Mouse (Mus musculus) cerebellum, adult (tissue): ENCODE data around the gene Rab36.

Experiments
- ATAC-seq: cut with Nextera tagmentation; 2 replicates; pipeline ENCODE4 v1.9.2; 2017; ENCODE audit warnings: mild to moderate bottlenecking, moderate library complexity, mixed read lengths; ENCODE audit not compliant: insufficient number of reproducible peaks, low FRiP score, low TSS enrichment

Gene Rab36

DNA sequence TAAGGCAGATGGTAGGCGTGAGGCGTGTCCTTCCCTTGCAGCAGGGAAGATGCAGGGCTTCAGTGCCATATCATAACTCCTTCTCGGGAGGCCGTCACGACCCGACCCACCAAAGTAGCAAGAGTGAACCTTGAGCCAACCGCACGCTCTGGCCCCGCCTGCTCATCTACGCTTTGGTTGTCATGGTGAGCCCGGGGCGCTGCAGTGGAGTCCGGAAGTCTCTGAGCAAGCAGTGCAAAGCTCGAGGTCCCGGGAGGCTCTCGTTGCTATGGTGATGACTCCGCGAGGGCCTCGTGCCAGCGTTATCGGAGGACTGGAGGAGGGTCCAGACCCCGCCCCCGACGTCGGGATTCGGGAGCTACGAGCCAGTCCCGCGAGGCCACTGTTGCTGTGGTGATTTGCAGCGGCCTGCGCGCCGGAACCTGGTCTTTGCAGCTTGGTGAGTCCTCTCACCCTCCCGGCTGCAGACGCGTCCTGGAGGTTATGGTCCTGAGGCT is at the start of gene Rab36:
Gene Rab36 (plus strand): TSS at position 176 of the 497 bp plus-strand sequence.
- ATAC-seq = peak; percentile 83

DNA sequence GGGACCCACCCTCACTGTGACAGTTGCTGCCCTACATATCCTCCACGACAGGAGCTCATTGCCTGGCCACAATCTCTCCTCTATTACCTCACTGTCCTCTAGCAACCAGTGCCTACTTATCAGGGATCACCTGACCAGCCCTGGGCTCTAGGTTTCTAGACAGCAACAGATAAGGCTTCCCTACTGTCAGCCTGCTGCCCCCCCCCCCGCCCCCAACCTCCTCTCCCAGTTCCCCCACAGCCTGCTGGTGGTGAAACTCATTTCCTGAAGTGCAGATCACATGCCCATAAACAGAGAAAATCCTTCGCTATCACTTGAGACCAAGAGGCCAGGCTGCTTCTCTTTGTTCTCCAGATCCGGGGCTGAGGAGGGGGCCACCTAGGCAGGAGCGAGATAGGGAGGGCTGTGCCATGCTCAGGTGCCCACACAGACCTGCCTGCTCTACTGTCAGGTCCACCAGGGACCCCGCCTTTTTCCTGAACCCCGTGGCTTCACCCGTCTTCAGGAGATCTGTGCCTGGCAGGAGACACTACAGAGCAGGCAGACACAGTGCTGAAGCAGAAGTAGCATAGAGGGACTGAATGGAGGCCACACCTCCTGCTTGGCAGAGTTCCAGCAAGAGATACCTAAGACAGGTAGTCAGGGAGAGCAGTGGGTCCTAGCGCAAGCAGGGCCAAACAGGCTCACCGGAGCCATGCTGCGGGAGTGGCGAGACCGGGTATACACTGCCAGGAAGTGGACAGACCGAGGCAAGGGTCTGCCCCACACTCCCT is 49.0 kb upstream of the Rab36 start:
- no peak for ATAC-seq

DNA sequence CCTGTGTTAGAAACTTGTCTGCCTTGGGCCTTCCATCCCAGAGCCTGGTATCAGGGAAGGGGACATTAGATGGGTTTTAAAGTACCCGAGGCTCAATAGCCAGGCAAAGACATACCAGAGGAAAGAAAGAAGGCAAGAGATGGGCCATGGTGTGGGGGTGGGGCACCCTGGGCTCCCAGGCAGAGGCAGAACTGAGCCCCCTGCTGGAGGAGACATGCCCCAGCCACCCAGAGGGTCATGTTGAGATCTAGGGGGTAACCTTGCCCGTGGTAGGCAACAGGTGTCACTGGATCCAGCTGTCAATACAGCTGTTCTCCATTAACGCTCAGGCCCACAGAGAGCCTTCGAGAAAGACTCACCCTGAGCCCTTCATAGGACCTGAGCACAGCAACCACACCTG is 47.0 kb upstream of the Rab36 start:
- ATAC-seq = no peak

DNA sequence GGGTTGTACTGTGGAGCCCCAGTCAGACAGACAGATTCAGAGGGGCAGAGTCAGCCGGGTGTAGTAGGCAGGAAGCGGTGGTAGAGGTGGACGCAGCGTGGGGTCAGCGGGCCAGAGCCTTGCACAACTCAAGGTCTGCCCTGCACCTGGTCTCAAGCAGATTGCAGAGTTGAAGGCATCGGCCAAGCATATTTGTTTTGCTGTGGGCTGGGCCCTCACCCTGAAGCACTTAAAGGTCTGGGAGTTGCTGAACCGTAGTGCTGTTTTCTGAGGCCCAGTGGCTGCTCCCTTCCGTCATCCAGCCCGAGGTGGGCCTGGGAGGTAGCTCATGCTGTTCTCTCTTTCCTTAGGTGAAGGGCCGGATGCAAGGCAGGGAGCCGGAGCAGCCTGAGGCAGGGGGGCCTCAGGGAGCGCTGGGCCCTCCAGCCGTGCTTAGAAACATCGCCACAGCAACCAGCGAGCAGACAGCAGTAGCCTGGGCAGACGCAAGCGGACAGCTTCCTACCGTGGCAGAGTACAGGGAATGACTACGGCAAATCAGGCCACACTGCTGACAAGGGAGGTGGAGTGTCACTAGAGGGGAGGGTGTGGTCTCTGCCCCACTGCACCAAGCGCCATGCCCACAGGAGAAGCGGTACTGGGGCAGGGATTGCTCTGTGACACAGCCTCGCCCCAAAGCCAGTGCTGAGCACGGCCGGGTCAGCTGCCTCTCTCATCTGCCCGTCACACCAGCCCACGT is 46.1 kb upstream of the Rab36 start:
- no peak for ATAC-seq

DNA sequence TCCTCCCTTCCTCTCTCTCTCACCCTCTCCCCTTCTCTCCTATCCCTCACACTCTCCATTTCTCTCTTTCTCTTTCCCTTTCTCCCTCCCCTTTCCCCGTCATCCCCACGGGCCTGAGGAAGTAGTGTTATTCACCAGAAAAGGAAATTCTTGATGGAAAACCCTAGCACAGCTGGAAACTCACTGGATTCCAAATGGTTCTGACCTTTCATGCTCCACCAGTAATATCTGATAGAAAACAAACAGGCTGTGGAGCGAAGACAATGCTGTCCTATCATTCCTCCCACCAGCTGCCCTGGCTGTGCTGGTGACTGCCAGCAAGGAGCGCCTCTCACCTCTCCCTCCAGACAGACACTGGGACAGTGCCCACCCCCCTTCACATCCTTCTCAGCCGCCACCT is 42.0 kb upstream of the Rab36 start:
- no peak for ATAC-seq

DNA sequence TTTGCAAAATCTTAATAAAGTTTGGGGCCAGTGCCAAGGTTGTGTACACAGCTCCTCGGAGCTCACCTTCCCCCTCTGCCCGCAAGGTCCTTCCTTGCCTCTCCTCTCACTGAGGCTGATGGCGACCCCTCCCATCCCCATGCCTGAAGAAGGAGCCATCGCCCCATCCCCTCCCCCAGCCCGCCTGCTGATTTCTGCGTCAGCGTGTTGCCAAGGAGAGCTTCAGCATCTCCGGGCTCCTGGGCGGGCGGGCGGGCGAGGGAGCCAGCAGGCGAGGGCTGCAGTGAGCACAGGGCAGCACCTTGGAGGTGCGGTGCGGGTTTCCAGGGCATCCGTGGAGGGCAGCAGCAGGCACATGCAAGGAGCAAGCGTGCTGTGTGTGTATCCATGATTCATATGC is 41.5 kb upstream of the Rab36 start:
- ATAC-seq = no peak

DNA sequence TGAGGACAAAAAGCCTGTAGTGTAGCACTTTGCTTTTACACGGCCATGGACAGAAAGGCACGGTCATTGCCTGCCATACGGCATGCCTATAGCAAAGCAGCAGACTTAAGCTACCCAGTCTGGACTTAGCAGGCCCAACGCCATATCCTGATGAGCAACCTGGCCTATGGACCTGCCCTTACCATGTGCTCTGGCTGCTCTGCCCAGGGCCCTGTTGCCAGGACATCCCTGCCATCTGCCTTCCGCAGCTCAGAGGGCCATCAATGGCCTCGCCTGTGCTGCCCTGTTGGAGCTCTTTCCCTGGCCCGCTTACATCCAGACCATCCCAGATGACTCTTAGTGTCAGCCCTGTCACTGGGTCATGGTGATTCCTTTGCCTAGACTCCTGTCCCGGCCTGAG is 35.5 kb upstream of the Rab36 start:
- ATAC-seq = peak; percentile 93

DNA sequence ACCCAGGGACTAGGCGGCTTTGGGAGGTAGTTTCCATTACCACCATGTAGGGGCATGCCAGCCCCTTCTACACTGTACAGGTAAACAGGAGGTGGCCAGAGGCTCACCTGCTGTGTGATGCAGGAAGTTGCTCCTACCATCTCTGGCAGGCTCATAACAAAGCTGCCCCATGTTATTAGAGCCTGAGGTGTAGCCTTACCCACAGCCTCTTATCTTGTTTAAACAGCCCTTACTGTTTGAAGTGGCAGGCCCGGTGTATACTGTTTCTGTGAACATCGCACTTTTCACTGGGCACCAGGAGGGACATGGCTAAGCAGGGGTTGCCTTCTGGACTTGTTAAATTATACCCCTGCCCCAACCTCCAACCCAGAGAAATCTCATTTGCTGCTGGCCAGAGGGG is 32.8 kb upstream of the Rab36 start:
- ATAC-seq = no peak

DNA sequence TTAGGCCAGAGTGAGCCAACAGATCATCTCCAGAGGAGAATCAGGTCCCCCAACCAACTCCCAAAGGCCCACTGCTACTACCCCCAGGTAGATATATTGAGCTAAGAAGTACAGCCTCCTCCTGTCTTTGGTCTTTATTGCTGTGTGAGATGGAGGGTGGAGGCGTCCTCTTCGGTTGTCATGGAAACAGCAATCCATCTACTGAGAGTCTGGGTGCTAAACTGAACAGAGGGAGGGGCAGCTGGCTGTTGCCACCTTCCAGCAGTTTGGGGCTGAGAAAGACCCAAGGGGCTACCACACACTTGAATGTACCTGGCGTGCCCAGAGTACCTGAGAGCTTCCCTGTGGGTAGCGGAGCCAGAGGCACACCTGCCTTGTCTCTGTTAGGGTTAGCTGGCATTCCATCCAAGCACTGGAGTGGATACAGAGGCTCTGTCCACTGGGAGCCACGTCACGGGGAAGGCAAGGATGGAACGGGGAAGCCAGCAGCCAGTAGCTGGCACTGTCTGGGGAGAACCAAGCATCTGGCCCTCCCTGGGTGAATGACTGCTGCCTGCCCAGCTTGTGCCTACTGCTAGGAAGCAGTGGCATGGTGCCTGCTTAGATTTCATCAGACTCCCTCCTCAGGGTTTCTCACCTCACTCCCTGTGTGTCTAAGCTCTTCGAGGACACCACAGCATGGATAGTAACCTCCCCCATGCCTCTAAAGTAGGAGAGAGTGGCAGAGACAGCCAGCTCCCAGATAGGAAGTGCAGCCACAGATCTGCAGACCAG is 29.8 kb upstream of the Rab36 start:
- no peak for ATAC-seq

DNA sequence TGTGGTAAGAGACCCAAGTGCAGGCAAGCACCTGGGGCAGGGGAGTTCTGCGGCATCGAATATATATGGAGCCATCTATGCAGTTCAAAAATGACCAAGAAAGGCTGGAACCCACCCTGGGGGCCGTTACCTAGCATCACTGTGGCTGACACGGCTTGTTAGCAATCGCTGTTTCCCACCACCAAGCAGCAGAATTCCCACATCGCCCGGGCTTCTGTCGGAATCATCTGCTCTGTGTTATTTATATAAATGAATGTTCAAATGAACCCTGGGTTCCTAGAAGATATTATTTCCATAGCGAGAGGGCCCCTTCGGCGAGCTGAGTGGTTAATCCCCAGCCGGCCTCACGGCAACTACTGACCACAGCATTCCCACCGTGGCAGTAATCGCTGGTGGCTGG is 26.2 kb upstream of the Rab36 start:
- no peak for ATAC-seq

DNA sequence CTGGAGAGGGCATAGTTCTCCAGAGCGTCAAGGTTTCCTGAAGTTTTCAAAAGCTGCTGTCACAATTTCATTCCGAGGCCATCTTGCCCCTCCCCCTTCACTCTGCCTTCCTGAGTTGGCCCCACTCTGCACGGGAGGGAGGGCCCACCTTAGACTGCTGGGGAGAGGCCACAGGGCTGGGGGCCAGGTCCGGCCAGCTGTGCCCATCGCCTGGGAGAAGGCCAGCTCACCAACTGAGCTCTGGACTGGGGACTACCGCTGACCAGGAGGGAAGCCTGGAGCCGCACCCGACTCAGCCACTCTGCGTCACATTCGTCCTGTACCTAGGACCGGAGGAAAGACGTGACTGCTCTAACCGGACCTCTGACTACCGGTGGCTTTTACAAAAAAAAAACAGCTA is 21.4 kb upstream of the Rab36 start:
- ATAC-seq = no peak

DNA sequence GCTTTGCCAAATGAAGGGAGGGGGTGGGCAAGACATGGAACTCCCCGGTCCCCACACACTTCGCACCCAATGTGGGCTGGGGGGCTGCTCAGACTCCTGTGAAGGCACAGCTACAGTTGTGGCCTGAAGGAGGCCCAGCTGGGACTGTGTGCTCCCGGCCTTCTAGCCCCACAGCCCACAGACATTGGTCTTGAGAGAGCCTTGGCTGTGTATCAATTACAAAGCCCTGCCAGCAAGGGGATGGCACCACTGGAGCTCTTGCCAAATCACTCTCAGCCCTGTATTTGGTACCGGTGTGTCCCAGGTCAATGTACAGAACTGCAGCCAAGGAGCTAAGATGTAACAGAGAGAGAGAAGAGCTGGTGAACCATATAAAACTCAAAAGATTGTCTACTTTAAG is 20.4 kb upstream of the Rab36 start:
- no peak for ATAC-seq

DNA sequence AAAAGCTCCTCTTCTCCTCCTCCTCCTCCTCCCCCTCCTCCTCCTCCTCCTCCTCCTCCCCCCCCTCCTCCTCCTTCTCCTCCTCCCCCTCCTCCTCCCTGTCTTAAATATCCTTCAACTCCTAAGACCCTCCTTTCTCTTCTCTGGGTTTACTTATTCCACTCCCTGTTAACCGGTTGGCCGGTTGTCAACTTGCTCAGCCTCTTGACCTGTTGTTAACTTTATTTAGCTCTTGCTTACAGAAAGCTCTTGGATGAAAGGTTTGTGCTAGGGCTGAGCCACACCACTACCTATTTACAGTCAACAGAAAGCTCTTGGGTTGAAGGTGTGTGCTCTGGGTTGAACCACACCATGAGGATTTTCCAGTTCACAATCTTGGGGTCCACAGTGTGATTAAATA is 16.6 kb upstream of the Rab36 start:
- ATAC-seq = no peak

DNA sequence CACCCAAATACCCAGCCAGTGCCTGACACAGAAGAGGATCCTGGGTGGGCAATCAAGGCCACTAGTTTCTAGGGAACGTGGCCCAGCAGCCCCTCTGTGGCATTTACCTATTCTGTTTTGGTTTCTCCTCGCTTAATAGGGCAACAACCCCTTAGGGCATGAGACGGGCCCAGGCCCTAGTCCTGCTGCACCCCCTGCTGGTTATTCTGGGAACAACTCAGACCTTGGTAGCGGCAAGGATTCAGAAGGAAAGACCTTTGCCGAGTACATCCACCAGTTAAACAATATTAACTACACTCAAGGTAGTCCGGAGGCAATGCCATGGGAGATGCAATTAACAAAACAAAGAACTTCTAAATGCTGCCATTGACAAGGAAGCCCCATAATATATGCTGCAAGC is 15.7 kb upstream of the Rab36 start:
- peak; percentile 59; the same call in 1 of the 2 replicates for ATAC-seq

DNA sequence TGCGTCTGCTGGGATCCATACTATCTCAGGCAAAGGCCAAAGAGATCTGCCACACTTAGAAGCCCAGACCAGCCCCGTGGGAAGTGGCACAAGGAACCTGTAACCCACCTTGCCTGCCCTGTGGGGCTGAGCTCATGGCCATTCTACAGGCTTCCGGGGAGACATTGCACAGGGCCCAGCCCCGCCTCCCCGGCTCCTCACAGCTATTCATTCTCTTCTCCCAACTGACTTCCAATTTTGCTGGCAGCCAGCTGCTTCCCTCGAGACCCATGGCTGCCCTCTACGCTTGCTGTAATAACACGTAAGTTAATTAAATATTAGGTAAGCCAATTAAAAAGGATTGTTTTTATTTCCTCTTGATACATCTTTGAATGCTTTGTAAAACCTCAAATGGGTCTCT is 10.4 kb upstream of the Rab36 start:
- ATAC-seq = no peak

DNA sequence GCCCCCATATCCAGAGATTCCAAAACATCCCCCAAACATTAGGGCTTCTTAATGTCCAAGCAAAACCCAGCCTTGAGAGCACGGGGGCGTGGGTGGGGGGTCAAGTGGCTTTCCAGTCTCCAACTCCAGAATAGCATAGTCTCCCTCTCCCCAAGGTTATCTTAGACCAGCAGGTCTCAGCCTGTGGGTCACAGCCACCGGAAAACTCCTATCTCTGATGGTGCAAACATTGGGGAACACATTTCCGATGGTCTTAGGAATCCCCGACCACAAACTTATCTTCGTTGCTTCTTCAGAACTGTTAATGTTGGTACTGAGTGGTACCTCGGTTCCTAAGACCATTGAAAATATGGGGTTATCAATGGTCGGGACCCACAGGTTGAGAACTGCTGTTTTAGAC is 8.1 kb upstream of the Rab36 start:
- ATAC-seq = no peak

DNA sequence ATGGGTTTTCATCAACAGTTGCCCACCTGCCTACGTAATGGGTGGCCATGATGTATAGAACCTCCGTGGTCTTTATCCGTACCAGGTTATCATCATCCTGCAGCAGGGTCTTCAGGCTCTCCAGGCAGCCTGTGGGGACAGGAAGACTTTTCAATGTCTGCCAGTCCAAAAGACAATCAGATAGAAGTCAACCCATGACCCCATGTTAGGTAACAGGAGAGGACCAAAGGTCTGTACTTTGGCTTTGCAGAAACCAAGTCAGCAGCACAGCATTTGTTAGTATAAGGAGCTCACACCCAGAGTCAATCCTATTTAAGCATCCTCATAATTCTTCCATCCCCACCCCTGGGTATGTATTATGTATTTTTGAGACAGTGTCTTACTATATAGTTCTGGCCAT is 7.2 kb upstream of the Rab36 start:
- ATAC-seq = no peak

DNA sequence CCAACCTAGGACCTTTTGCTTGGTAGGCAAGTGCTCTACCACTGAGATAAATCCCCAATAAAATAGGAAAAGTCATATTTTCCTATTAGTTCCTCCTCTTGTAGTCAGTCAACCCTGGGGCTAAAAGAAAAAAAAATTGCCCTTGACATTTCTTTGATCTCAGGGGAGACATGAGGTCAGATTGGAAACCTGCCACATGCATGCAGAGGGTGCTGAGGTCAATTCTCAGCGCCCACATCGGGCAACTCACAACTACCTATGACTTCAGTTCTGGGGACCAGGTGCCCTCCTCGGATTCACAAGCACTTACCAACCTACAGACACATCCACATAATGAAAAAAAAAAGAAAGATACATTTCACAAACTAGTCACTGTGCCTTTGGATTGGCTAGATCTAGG is 6.6 kb upstream of the Rab36 start:
- no peak for ATAC-seq

DNA sequence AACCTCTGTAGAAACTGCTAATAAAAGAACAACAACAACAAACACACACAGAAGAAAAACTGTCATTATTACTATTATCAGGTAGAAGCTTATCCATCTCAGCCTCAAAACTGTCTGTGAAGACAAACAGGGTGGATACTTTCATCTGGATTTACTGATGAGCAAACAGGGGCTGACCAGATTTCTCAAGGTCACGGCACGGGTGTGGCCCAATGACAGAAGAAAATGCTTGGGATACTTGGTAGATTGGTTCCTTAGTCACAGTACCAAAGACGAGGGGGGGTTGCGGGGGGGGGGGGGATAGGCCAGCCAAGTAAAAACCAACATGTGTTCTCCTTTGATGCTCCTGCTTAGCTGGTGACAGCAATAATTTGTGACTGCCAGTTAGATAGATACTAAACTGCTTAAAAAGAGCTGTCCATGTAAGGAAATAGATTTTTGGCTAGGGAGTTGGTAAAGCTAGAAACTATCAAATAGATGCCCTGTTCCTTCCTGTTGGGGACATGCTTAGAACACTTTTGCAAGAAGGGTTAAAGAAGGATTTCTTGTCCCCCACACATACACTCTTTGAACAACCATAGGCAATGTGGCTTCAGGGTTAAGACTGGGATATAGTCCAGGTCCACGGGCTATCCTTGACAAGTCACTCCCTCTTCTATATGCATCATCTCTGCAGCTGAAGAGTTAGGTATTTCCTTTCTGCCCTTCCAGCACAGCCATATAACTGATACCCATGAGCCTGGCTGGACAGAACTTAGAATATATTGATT is 5.3 kb upstream of the Rab36 start:
- no peak for ATAC-seq

DNA sequence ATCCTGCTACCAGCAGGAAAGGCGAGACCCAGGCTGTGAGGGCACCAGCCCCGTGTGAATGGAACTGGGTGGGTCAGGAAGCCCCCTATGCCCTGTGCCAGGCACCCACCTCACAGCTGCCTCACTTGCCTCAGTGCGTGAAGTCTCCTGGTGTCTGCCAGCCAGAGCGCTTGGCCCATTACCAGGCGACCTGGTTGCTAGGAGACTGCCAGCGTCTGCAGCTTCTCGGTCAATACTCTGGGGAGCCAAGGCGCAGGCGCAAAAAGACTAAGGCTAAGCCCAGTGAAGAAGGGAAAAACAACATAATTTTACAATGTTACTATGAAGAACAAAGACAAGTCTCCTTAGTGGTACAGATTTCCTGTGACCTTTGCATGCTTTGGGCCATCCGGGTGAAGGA is 4.5 kb upstream of the Rab36 start, which contains the start of gene Rsph14:
Gene Rsph14 (minus strand): TSS at position 192 of the 400 bp plus-strand sequence.
- peak; percentile 31; the same call in 1 of the 2 replicates for ATAC-seq
